Mouse (Mus musculus) G1E (cell line): ENCODE data around the gene Zfp280b.

Experiments used
- CTCF ChIP-seq: IDR thresholded peaks from 2 replicates; pipeline ENCODE4 v1.5.1; 2012; ENCODE audit warnings: low read depth, low read length, inconsistent platforms, mixed read lengths
- GATA1 ChIP-seq: IDR thresholded peaks from 2 replicates; pipeline ENCODE4 v1.6.1; 2012; ENCODE audit warnings: borderline replicate concordance, low read length, inconsistent platforms, mixed read lengths
- TAL1 ChIP-seq: conservative IDR thresholded peaks from 2 replicates; pipeline ENCODE4 v1.6.1; 2012; ENCODE audit warnings: low read depth, low read length, inconsistent platforms, mixed read lengths

GRCm38 (mm10) chr10:76032402-76033118 lies at the start of gene Zfp280b:
- TF ChIP-seq TAL1 = no peak
- no peak for TF ChIP-seq CTCF
- TF ChIP-seq GATA1 = no peak
